Mouse (Mus musculus) forebrain, postnatal 0 days (tissue): ENCODE measurements at regions not wholly inside any gene's neighbourhood (a gene's known extent, or its start where the extent isn't known, plus 50 kb on each side); places are given as distances from the start of the nearest gene placed in this dataset.

Experiments used
- ATAC-seq: fragments of 200-750 bp; cut with Nextera tagmentation; 2 replicates; pipeline ENCODE4 v1.8.0; 2017; ENCODE audit warnings: mild to moderate bottlenecking, moderate library complexity
- DNase-seq: peaks from one replicate; pipeline ENCODE4 v3.0.0-alpha.2; 2015
- H3K27ac ChIP-seq: fragments of 300-500 bp; sonication (generic); 2 replicates; pipeline ENCODE4 v1.5.1; 2014; ENCODE audit warnings: low read depth, mild to moderate bottlenecking, antibody characterized with exemption, low read length, moderate library complexity, mixed read lengths
- H3K27me3 ChIP-seq: fragments of 300-500 bp; sonication (generic); 2 replicates; pipeline ENCODE4 v1.6.1; 2014; ENCODE audit warnings: mild to moderate bottlenecking, low read length, mixed read lengths; ENCODE audit not compliant: insufficient read depth
- H3K36me3 ChIP-seq: fragments of 300-500 bp; sonication (generic); 2 replicates; pipeline ENCODE4 v1.6.1; 2014; ENCODE audit warnings: mild to moderate bottlenecking, moderate library complexity; ENCODE audit not compliant: insufficient read depth
- H3K4me1 ChIP-seq: fragments of 300-500 bp; sonication (generic); 2 replicates; pipeline ENCODE4 v1.6.1; 2014; ENCODE audit warnings: antibody characterized with exemption; ENCODE audit not compliant: insufficient read depth
- H3K4me2 ChIP-seq: fragments of 300-500 bp; sonication (generic); 2 replicates; pipeline ENCODE4 v1.6.1; 2014; ENCODE audit warnings: low read depth, mild to moderate bottlenecking, moderate library complexity
- H3K4me3 ChIP-seq: fragments of 300-500 bp; sonication (generic); 2 replicates; pipeline ENCODE4 v1.5.1; 2014; ENCODE audit warnings: low read depth, low read length, mixed read lengths
- H3K9ac ChIP-seq: fragments of 300-500 bp; sonication (generic); 2 replicates; pipeline ENCODE4 v1.6.1; 2014; ENCODE audit warnings: mild to moderate bottlenecking
- H3K9me3 ChIP-seq: fragments of 300-500 bp; sonication (generic); 2 replicates; pipeline ENCODE4 v1.6.1; 2016; ENCODE audit warnings: low read length
- CTCF ChIP-seq: sonication (generic); IDR thresholded peaks from 2 replicates; pipeline ENCODE4 v1.5.1; 2016; ENCODE audit warnings: antibody characterized with exemption, control low read depth, low read depth
- WGBS: fragments of 180-500 bp; shearing (Covaris S2); extraction: QIAGEN DNeasy Blood & Tissue Kit; methylation state at CpG from one replicate; pipeline ENCODE4 v1.1.7; 2014; 5-methylcytosine and 5-hydroxymethylcytosine counted together

DNA sequence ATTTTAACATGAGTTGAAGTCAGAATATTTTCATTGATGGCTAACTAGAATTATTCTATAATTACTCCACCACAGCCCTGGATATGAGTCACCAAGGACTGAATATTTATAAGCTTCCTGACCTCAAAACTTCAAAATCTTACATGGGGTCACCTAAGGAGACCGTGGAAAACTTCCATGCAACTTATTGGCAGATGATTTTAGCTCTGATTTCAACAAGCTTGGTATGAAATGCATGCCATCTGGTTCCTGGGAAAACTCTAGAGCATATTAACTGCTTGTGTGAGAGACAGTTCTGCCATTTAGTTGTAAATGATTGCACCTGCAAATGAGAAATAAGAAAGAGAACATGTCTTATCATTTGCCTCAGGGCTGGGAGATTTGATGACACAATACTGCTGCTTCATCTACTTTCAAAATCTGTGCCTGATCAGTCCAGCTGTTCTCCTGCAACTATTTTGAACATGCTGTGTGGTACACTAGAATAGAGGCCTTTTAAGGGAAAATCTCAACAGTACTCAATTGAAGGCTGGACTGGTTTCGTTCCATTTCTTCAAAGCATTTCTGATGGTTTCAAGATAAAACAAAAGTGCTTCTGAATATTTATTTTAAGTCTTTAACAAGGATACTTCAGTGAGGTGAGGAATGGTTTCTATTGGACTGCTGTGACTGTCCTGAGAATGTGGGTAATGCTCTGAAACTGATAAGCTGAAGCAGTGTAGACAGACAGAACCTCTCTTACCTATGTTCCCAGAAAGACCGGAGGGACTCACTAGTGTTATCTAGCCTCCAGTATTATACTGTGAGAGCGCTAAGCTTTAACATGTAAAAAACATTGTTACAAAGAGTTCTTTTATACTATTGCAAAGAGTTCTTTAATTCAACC is 513.8 kb upstream of the Nr5a2 start:
- ATAC-seq: peak; percentile 76
- Histone ChIP-seq H3K27ac (peak overlapping the region; percentile 42; the same call in 1 of the 2 replicates), H3K27me3 (no peaks in the 10 kb centered on the region), H3K9ac (no peak overlapping the region), H3K4me2 (no peak overlapping the region), H3K4me1 (no peaks in the 10 kb centered on the region; the same call in 1 of the 2 replicates), H3K4me3 (no peak overlapping the region), H3K9me3 (no peaks in the 10 kb centered on the region), H3K36me3 (no peaks in the 10 kb centered on the region)
- TF ChIP-seq CTCF: no peak
- WGBS: 66% methylated on average over 4 of the region's 4 CpGs
- peak; percentile 80 for DNase-seq

DNA sequence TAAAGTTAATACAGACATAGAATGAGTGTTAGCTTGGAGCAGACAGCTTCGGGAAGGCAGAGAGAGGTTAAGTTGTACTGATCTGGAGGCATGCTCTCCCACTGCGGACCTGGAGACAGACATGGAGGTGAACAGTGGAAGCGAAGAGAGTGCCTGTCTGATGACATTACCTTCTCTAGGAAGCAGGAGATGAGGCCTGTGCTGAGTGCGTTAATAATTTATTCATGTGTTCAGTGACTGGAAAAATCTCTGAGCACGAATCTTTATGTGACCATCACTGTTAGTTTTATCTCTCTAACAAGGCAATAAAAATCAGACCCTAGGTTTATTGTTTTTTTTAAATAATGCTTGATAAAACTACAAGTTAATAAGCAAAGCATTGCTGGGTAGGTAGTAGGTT is 504.7 kb upstream of the Nr5a2 start:
- Histone ChIP-seq H3K36me3 (no peaks in the 10 kb centered on the region), H3K27ac (no peak overlapping the region), H3K4me3 (no peak overlapping the region), H3K4me1 (no peaks in the 10 kb centered on the region), H3K27me3 (no peaks in the 10 kb centered on the region), H3K9ac (no peak overlapping the region), H3K4me2 (no peak overlapping the region), H3K9me3 (no peaks in the 10 kb centered on the region)
- no peak for TF ChIP-seq CTCF
- DNase-seq (no peak), ATAC-seq (no peak)
- 81% methylated on average over 5 of the region's 5 CpGs for WGBS

DNA sequence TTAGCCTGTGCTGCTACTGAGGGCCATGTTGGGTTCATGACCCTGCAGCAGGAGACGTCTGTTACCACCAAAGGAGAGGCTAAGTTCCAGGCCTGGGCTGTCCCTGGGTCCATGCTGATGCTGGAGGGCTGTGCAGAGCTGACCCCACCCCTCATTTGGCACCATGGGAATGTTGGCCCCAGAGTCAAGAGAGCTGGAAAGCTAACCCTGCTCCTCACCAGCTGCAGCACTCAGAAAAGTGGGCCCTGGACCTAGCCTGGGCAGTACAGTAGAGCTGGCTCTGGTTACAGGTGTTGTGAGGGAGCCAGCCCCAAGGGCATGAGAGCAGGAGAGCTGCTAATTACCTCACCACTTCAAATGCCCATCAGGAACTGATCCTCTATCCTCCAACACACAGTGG is 500.9 kb upstream of the Nr5a2 start:
- ATAC-seq (no peak), DNase-seq (no peak)
- H3K27ac ChIP-seq: no peak overlapping the region
- no peak overlapping the region for H3K9ac ChIP-seq
- H3K4me2 ChIP-seq: no peak overlapping the region
- no peaks in the 10 kb centered on the region for H3K36me3 ChIP-seq
- WGBS: 87% methylated on average over 1 of the region's 1 CpGs
- H3K9me3 ChIP-seq: no peaks in the 10 kb centered on the region
- no peak for TF ChIP-seq CTCF
- H3K4me3 ChIP-seq: no peak overlapping the region
- H3K27me3 ChIP-seq: no peaks in the 10 kb centered on the region
- no peaks in the 10 kb centered on the region for H3K4me1 ChIP-seq

DNA sequence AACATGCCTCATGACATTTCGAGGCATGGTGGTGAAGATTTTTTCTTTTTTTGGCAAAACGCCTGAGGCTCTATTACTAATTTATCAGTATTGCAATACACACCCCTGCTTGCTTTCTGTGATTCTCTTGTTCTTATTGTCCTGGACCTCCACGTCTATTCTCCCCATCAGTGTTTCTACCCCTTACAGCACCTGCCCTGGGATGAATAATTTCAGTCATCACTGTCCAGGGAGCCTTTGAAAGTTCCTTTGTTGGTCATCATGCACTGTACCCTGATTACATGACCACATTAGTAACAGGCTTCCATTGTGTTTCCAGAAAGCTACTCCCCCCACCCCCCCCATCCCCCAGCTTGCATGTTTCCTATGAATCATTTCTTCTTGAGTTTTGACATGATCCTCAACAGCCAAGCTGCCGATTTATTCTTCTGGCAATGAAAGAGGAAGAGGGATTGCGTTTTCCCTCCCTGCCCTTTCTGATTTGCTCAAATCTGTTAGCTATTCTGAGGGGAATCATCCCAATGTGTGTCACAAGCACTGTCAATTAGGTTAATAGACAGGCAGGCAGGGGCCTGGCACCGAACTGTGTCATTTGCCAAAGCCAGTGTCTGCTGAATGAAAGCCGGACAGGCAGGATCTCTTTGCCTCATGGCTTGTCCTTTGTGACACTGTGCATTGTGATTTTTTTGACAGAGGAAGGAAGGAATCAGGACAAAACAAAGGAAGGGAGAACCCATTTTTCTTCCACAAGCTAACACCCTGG is 493.4 kb upstream of the Nr5a2 start:
- H3K27me3 ChIP-seq: no peaks in the 10 kb centered on the region
- H3K36me3 ChIP-seq: no peaks in the 10 kb centered on the region
- WGBS: 20% methylated on average over 7 of the region's 7 CpGs
- DNase-seq (peak; percentile 58), ATAC-seq (peak; percentile 88)
- no peaks in the 10 kb centered on the region for H3K9me3 ChIP-seq
- peak overlapping the region; percentile 75 for H3K27ac ChIP-seq
- no peak overlapping the region for H3K9ac ChIP-seq
- no peak for TF ChIP-seq CTCF
- H3K4me2 ChIP-seq: no peak overlapping the region
- H3K4me1 ChIP-seq: peaks cover 7% of the 10 kb centered on the region; the same call in 1 of the 2 replicates
- no peak overlapping the region for H3K4me3 ChIP-seq

DNA sequence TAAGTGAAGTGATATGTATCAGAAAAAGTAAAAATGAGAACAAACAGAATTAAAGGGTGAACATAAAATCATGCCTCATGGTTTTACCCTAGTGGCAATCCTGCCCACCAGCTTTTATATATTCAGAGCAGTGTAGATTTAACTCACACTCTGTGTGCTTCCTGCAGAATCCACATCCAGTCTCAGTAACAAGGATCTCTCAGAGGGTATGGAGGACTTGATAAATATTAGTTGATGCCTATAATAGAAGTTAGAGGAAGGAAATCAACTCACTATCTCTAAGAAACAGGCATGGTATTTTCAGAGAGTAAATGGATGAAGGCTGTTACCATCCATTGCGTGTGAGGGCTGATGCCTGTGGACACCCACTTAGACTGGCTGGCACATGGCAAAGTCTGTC is 492.5 kb upstream of the Nr5a2 start:
- H3K4me1 ChIP-seq: peaks cover 7% of the 10 kb centered on the region; the same call in 1 of the 2 replicates
- no peaks in the 10 kb centered on the region for H3K36me3 ChIP-seq
- no peak overlapping the region for H3K4me3 ChIP-seq
- no peak overlapping the region for H3K27ac ChIP-seq
- WGBS: 79% methylated on average over 1 of the region's 1 CpGs
- H3K4me2 ChIP-seq: no peak overlapping the region
- no peak for TF ChIP-seq CTCF
- ATAC-seq (no peak), DNase-seq (no peak)
- H3K9me3 ChIP-seq: no peaks in the 10 kb centered on the region
- H3K27me3 ChIP-seq: no peaks in the 10 kb centered on the region
- no peak overlapping the region for H3K9ac ChIP-seq

DNA sequence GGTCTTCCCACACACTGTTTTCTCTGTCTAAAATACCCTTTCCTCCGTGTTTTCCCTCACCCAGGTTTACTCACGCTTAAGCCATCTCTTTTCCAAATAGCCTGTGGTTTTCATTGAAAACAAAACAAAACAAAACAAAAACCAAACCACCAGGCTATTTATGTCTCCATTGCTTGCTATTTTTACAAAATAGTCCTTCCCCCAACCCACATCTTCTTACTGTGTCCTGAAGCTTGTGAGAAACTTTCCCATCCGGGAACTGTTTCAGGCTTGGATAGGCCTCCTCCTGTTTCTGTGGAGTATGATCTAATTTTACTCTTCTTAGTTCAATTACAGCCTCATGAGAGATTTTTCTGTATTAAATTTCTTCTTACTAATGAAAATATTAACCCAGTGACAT is 486.2 kb upstream of the Nr5a2 start:
- 42% methylated on average over 3 of the region's 3 CpGs for WGBS
- no peak for ATAC-seq
- no peak for DNase-seq
- no peaks in the 10 kb centered on the region for H3K4me1 ChIP-seq
- no peak overlapping the region for H3K27ac ChIP-seq
- H3K27me3 ChIP-seq: no peaks in the 10 kb centered on the region
- no peak overlapping the region for H3K4me3 ChIP-seq
- no peak overlapping the region for H3K9ac ChIP-seq
- no peak overlapping the region for H3K4me2 ChIP-seq
- TF ChIP-seq CTCF: no peak
- no peaks in the 10 kb centered on the region for H3K9me3 ChIP-seq
- no peaks in the 10 kb centered on the region for H3K36me3 ChIP-seq

DNA sequence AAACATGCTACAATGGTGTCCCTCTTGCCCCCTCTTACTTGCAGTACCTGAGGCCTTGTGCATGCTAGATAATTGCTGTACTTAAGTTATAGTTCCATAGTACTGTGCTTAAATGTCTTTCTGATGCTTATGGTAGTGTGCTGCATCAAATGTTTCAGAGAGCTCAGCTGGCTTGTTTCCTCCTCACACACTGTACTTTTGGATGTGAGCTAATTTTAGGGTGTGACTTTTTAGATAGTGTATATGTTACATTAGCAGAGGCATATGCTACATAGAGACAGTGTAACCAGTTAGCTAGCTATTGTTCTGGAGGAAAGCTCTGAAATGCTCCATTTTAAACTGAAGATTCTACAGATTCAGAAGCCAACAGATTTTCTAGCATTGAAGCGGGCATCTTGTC is 467.9 kb upstream of the Nr5a2 start:
- TF ChIP-seq CTCF: no peak
- no peaks in the 10 kb centered on the region for H3K4me1 ChIP-seq
- no peak overlapping the region for H3K4me2 ChIP-seq
- no peaks in the 10 kb centered on the region for H3K9me3 ChIP-seq
- no peak overlapping the region for H3K9ac ChIP-seq
- peak; percentile 55; the same call in 1 of the 2 replicates for ATAC-seq
- DNase-seq: no peak
- no peak overlapping the region for H3K27ac ChIP-seq
- no peaks in the 10 kb centered on the region for H3K36me3 ChIP-seq
- WGBS: 80% methylated on average over 1 of the region's 1 CpGs
- H3K4me3 ChIP-seq: no peak overlapping the region
- no peaks in the 10 kb centered on the region for H3K27me3 ChIP-seq
